Mouse (Mus musculus) intestine, embryonic 15.5 days (tissue): Measurements from ENCODE around the gene Fcgr3. TPM values are rescaled to one million over a fixed set of nuclear protein-coding genes. Genes with fewer than 3 reads are reported as not detected.
"Not testable (repeated sequence)": the region's sequence is repeated elsewhere in the genome, so short reads cannot be mapped to it uniquely, and the experiment has no call there.

Experiments used
- ATAC-seq: fragments of 200-750 bp; cut with Nextera tagmentation; 2 replicates; pipeline ENCODE4 v1.8.0; 2017; ENCODE audit warnings: moderate TSS enrichment, moderate library complexity
- H3K27ac ChIP-seq: fragments of 300-500 bp; sonication (generic); 2 replicates; pipeline ENCODE4 v1.5.1; 2015; ENCODE audit warnings: mild to moderate bottlenecking, inconsistent platforms
- H3K27me3 ChIP-seq: fragments of 300-500 bp; sonication (generic); replicated peaks from 2 replicates; pipeline ENCODE4 v1.6.1; 2015; ENCODE audit warnings: inconsistent platforms
- H3K36me3 ChIP-seq: fragments of 300-500 bp; sonication (generic); 2 replicates; pipeline ENCODE4 v1.6.1; 2015; ENCODE audit warnings: inconsistent platforms
- H3K4me1 ChIP-seq: fragments of 300-500 bp; sonication (generic); replicated peaks from 2 replicates; pipeline ENCODE4 v1.6.1; 2015; ENCODE audit warnings: inconsistent platforms
- H3K4me2 ChIP-seq: fragments of 300-500 bp; sonication (generic); replicated peaks from 2 replicates; pipeline ENCODE4 v1.6.1; 2015; ENCODE audit warnings: mild to moderate bottlenecking, inconsistent platforms
- H3K4me3 ChIP-seq: fragments of 300-500 bp; sonication (generic); replicated peaks from 2 replicates; pipeline ENCODE4 v1.5.1; 2015; ENCODE audit warnings: inconsistent platforms
- H3K9ac ChIP-seq: fragments of 300-500 bp; sonication (generic); 2 replicates; pipeline ENCODE4 v1.6.1; 2015; ENCODE audit warnings: inconsistent platforms
- H3K9me3 ChIP-seq: fragments of 300-500 bp; sonication (generic); 2 replicates; pipeline ENCODE4 v1.6.1; 2016; ENCODE audit warnings: inconsistent platforms
- WGBS: fragments of 180-500 bp; shearing (Covaris S2); methylation state at CpG from one replicate; pipeline ENCODE4 v1.1.7; 2015; 5-methylcytosine and 5-hydroxymethylcytosine counted together
- polyA plus RNA-seq: library from polyadenylated mRNA; unstranded; fragments of >200 nt; fragmentation: Nextera tagmentation; extraction: Ambion mirVana; gene quantifications from 2 replicates; pipeline ENCODE4 v1.2.1, GENCODE M21; 2015

Gene Fcgr3
- polyA plus RNA-seq, 1 experiment from 2014 or later: 14.7 TPM

DNA sequence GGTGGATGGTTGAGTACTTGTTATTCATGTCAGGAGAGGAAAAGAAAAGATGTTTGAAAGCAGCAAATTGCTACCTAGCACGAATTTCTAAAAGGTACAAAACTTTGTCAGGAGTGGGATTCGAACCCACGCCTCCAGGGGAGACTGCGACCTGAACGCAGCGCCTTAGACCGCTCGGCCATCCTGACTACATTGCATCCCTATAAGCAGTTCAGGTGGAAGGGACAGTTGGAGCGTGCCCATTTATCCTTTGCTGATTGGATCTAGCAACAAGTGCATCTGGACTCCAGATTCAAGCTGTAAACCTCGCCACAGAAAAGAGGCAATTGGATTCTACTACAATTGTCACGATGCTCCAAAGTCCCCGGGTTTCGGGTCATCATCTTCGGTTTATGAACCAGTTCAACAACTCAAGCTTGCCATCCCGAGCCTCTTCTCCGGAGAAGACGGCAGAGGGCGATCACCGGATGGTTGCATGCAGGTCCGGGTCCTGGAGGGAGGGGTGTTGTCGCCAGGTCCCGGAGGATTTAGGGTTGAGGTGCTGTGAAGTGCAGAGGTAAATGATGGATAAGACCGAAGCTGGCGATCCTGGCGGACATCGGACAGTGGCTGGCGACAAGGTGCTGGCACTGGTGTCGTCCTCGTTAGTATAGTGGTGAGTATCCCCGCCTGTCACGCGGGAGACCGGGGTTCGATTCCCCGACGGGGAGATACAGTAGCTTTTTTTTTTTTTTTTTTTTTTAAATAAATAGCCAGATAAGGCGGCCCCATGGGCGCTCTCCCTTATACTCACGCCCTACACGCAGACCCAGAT is 37.2 kb upstream of the Fcgr3 start:
- Histone ChIP-seq H3K9me3 (no peaks in the 10 kb centered on the region), H3K4me2 (peak overlapping the region; percentile 79), H3K27ac (peak overlapping the region; percentile 77; the same call in 1 of the 2 replicates), H3K27me3 (no peaks in the 10 kb centered on the region), H3K4me1 (0 out of 2 replicates have a peak, but pooled peaks cover 2% of the 10 kb centered on the region), H3K36me3 (no peaks in the 10 kb centered on the region), H3K4me3 (peak overlapping the region; percentile 68), H3K9ac (peak overlapping the region; percentile 50)
- WGBS: under 1% methylated on average over 40 of the region's 40 CpGs
- ATAC-seq: peak; percentile 86

DNA sequence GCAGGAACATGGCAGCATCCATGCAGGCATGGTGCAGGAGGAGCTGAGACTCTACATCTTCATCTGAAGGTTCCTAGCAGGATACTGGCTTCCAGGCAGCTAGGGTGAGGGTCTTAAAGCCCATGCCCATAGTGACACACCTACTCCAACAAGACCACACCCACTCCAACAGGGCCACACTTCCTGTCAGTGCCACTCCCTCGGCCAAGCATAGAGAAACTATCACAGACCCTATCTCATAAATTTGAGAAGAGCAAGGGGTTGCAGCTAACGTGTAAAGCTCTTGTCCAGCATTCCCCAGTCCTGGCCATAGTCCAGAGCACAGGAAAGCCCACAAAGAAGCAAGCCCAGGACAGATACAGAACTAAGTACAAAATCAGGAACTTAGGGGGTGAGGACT is 36.3 kb upstream of the Fcgr3 start:
- ATAC-seq: no peak
- Histone ChIP-seq H3K4me1 (peaks cover 6% of the 10 kb centered on the region; the same call in 1 of the 2 replicates), H3K4me2 (no peak overlapping the region), H3K4me3 (no peak overlapping the region), H3K27ac (no peak overlapping the region), H3K36me3 (no peaks in the 10 kb centered on the region), H3K9me3 (no peaks in the 10 kb centered on the region), H3K27me3 (no peaks in the 10 kb centered on the region), H3K9ac (no peak overlapping the region)
- WGBS: 45% methylated on average over 2 of the region's 2 CpGs

DNA sequence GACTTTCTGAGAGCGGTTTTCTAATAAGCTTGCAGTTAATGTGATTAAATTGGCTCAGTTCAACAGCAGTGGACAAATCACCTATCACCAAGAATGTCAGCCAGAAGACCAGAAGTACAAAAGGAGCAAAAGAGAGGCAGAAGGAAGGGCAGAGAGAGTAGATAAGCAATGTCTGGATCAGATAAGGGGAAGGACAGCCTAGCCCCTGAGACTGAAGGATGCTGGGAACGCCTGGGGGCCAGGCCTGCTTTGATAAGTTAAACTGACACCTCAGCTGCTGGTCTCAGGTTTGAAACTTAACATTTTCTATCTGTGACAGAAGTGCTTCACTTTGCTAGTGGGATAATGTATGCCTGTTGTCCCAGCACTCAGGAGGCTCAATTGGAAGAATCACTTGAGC is 32.9 kb upstream of the Fcgr3 start:
- Histone ChIP-seq H3K4me3 (no peak overlapping the region), H3K27ac (no peak overlapping the region), H3K27me3 (no peaks in the 10 kb centered on the region), H3K36me3 (no peaks in the 10 kb centered on the region), H3K9me3 (no peaks in the 10 kb centered on the region), H3K4me1 (peaks cover 6% of the 10 kb centered on the region; the same call in 1 of the 2 replicates), H3K4me2 (no peak overlapping the region), H3K9ac (no peak overlapping the region)
- no peak for ATAC-seq
- 43% methylated on average over 2 of the region's 2 CpGs for WGBS

DNA sequence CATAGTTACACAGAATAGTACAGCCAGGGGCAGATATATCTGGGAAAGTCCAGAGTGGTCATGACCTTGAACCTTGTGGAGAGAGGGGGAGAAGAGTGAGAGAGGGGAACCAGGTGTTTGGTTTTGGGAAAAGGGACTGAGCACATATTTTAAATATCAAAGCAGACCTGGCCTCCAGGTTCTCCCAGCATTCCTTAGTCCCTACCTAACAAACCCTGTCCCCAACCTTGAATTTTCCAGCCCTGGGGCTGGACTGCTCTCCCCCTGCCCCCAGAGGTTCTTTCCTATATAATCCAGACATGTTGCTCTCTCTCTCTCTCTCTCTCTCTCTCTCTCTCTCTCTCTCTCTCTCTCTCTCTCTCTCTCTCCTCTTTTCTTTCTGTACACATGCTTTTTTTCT is 32.4 kb upstream of the Fcgr3 start:
- ATAC-seq: no peak
- H3K27ac ChIP-seq: no peak overlapping the region
- no peaks in the 10 kb centered on the region for H3K36me3 ChIP-seq

DNA sequence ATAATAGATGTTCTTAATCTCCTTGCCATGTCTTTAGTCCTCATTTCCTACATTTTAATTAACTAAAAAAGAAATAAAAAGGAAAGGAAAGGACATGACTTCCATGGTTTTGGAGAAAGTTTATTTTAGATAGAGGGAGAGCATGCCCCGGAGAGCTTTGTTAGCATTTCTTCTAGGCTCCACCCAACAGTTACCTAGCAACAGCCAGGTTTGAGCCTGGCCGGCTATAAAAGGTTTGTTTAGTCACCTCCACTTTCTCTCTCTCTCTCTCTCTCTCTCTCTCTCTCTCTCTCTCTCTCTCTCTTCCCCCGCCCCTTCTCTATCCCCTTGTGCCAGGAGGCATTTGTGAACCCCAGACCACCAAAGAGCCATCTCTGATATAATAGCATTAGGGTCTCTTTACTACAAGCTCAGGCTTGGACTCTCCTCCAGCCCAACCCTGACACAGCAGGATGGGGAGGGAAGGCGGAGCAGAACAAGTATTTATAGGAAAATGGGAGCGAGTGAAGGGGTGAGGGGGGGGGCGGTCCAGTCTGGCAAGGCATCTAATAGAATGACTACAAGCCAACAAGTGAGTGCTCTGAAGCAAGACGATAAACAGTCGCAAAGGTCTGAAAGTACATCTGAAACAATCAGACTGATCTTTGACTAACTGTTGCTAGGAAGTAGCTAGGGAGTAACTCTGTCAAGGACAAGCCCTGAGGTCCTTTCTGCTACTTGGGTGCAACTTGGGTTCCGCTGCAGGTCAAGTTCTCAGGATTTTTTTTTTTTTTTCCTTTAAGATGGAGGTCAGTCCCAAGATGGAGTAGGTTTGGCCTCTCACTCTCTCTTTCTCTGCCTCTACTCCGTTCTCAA is 31.6 kb upstream of the Fcgr3 start:
- no peaks in the 10 kb centered on the region for H3K27me3 ChIP-seq
- no peaks in the 10 kb centered on the region for H3K36me3 ChIP-seq
- H3K9ac ChIP-seq: no peak overlapping the region
- H3K4me3 ChIP-seq: no peak overlapping the region
- H3K4me2 ChIP-seq: peak overlapping the region; percentile 33; the same call in 1 of the 2 replicates
- no peaks in the 10 kb centered on the region for H3K9me3 ChIP-seq
- ATAC-seq: peak; percentile 80
- no peak overlapping the region for H3K27ac ChIP-seq
- WGBS: 22% methylated on average over 10 of the region's 10 CpGs
- H3K4me1 ChIP-seq: peaks cover 6% of the 10 kb centered on the region; the same call in 1 of the 2 replicates

More for the DNA sequence above, 32.4 kb upstream of the Fcgr3 start:
- Histone ChIP-seq H3K9me3 (no peaks in the 10 kb centered on the region), H3K4me1 (peaks cover 6% of the 10 kb centered on the region; the same call in 1 of the 2 replicates), H3K4me3 (no peak overlapping the region), H3K27me3 (no peaks in the 10 kb centered on the region), H3K9ac (no peak overlapping the region), H3K4me2 (no peak overlapping the region)

DNA sequence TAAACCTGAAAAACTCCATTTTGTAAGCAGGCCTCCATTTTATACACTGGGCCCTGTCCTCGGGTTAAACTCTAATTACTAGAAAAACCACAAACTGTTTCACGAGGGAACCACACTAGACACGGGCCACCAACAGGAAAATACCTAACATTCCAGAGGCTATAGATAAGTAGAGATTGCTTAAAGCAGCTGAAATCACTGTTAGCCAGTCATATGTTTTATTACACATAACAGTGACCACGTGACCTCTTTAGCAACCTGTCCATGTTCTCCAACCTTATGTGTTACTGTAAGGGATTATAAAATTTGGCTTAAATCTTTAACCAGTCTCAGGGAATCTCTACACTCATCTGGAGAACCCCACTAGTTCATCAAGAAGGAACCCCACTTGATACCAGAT is 29.7 kb upstream of the Fcgr3 start:
- Histone ChIP-seq H3K4me2 (no peak overlapping the region), H3K9ac (no peak overlapping the region), H3K36me3 (no peaks in the 10 kb centered on the region), H3K27me3 (no peaks in the 10 kb centered on the region), H3K4me1 (peaks cover 4% of the 10 kb centered on the region; the same call in 1 of the 2 replicates), H3K9me3 (no peaks in the 10 kb centered on the region), H3K27ac (no peak overlapping the region), H3K4me3 (no peak overlapping the region)
- 60% methylated on average over 4 of the region's 4 CpGs for WGBS
- no peak for ATAC-seq

DNA sequence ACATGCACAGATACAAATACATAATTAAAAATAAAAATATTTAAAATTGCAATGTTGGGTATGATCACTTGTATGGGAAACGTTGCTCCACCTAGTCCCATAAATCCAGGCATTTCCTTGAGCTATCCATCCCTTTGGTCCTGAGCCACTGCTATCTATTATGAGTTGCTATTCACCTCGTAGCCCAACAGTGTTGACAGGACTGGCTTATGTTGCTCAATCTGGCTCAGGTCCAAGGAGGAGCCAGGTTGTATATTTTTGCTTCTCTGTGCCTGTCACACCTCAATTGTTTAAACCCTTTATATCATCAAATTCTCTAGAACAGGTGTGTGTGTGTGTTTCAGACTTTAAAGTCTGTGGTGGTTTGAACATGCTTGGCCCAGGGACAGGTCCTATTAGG is 26.0 kb upstream of the Fcgr3 start:
- H3K9ac ChIP-seq: no peak overlapping the region
- no peaks in the 10 kb centered on the region for H3K9me3 ChIP-seq
- ATAC-seq: no peak
- no peaks in the 10 kb centered on the region for H3K36me3 ChIP-seq
- 53% methylated on average over 2 of the region's 2 CpGs for WGBS
- no peak overlapping the region for H3K4me2 ChIP-seq
- no peak overlapping the region for H3K4me3 ChIP-seq
- no peak overlapping the region for H3K27ac ChIP-seq
- H3K27me3 ChIP-seq: peaks cover 5% of the 10 kb centered on the region
- no peaks in the 10 kb centered on the region for H3K4me1 ChIP-seq

DNA sequence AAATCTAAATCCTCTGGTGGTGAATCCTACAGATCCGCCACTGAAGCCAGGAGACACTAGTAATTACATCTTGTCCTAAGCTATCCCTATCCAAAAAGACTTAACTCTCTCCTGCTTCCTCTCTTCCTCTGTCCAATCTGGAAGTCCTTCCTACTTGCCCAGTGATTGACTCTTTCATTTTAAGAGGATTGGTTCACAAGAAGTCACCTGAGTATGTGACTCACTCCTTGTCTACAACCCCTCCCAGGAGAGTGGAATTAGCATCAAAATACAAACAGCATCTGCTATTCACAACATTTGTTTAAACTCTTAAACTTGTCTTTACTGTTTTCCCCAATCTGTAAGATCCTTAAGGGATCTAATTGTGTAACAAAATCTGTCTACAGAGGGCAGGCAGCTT is 25.2 kb upstream of the Fcgr3 start:
- no peak overlapping the region for H3K27ac ChIP-seq
- no peaks in the 10 kb centered on the region for H3K9me3 ChIP-seq
- H3K36me3 ChIP-seq: no peaks in the 10 kb centered on the region
- H3K27me3 ChIP-seq: peaks cover 7% of the 10 kb centered on the region
- H3K9ac ChIP-seq: no peak overlapping the region
- WGBS: 91% methylated on average over 1 of the region's 1 CpGs
- no peaks in the 10 kb centered on the region for H3K4me1 ChIP-seq
- no peak overlapping the region for H3K4me2 ChIP-seq
- no peak for ATAC-seq
- no peak overlapping the region for H3K4me3 ChIP-seq

DNA sequence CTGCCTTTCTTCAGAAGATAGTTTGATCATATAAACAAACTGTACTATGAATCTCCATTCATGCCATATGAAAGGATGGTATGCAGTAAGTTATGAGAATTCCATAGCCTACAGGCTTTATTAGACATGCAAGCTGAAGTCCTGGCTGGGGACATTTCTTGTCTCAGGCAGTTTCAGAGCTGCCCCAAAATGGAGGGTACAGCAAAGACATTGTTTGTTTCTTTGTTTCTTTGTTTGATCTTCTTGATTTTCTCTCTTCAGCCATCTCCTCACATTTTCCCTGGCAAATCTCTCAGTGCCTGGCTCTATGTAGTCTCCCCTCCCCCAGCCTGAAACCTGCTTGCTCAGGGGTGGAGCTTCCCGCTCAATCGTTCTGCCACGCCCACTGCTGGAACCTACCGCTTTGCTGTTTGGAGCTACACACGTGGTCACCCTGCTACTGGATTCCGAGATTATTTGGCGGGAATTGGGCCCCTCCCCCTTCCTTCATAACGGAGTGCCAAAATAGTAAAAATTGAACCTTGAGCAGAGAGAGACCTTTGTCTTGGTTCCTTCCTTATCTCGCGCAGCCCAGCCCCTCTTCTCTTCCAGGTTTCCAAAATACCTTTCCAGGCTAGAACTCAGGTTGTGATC is 23.6 kb upstream of the Fcgr3 start:
- H3K27ac ChIP-seq, H3K9me3 ChIP-seq, ATAC-seq, H3K27me3 ChIP-seq, H3K36me3 ChIP-seq, H3K9ac ChIP-seq, H3K4me1 ChIP-seq, H3K4me3 ChIP-seq: not testable (repeated sequence)
- 3% methylated on average over 10 of the region's 10 CpGs for WGBS
- H3K4me2 ChIP-seq: peak overlapping the region; percentile 43

DNA sequence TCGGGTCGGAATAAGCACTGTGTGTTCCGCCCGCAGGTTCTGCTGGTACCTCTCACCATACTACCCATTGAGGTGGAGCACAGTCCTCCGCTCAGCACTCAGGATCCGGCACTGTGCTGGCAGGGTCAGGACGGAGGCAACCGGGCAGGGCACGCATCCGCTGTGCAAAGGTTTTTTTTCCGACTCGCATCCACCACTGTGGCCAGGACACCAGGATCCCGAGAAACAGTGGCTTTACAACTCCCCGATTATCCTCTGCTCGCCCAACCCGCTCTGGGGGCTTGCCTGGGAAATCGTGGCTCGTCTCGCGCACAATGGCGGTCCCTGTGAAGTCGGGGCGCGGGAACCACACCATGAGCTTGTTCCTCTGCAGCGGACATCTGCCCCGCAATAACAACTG is 21.0 kb upstream of the Fcgr3 start:
- Histone ChIP-seq H3K27ac (no peak overlapping the region), H3K4me1 (no peaks in the 10 kb centered on the region), H3K4me3 (peak overlapping the region; percentile 45), H3K9ac (no peak overlapping the region), H3K4me2 (peak overlapping the region; percentile 80), H3K27me3 (peaks cover 14% of the 10 kb centered on the region), H3K36me3 (no peaks in the 10 kb centered on the region), H3K9me3 (no peaks in the 10 kb centered on the region)
- no peak for ATAC-seq
- under 1% methylated on average over 26 of the region's 26 CpGs for whole genome bisulfite sequencing

DNA sequence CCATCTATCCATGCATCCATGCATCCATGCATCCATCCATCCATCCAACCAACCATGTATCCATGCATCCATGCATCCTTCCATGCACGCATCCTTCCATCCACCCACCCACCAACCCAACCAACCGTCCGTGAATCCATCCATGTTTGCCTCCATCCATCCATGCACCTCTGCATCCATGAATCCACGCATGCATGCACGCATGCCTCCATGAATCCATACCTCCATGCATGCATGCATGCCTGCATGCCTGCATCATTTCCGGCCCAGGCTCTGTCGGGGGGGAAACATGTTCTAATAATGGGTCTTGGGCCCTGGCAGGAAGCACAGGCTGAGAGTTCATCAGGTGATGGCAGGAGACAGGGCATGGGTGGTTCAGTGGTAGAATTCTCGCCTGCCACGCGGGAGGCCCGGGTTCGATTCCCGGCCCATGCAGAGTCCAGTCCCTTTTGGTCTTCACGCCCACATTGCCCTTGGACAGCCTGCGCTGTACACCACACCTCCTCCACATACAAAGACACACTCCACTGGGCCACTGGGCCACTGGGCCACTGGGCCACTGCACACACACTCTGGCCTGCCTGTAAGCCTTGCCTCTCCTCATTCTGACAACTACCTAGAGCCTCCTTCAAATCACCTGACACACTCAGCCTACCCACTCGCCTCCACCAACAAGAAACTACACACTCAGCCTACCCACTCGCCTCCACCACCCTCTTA is 16.9 kb upstream of the Fcgr3 start:
- WGBS: 37% methylated on average over 11 of the region's 17 CpGs
- not testable (repeated sequence) for H3K36me3 ChIP-seq, H3K4me2 ChIP-seq, H3K27ac ChIP-seq, H3K4me1 ChIP-seq, H3K9me3 ChIP-seq, H3K9ac ChIP-seq, H3K4me3 ChIP-seq
- peaks cover 18% of the 10 kb centered on the region for H3K27me3 ChIP-seq
- peak; percentile 39 for ATAC-seq

DNA sequence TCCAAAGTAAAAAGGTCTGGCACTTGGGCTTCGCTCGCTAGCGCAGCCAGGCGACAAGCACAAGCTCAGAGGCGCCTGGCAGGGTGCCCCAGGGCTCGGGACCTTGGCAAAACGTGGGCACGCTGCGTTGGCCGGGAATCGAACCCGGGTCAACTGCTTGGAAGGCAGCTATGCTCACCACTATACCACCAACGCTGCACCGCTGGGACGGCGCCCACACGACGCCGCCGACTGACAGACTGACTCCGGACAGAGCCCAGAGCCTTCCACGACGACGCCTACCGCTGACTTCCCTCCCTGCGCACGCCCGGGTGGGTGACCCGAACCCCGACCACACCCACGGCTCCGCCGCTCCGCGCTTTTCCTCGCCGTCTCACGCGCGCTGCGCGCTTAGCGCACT is 15.1 kb upstream of the Fcgr3 start:
- no CpG with 5 or more reads among the region's 43 CpGs for WGBS
- not testable (repeated sequence) for H3K4me3 ChIP-seq, H3K9ac ChIP-seq, H3K36me3 ChIP-seq, H3K4me2 ChIP-seq, H3K27ac ChIP-seq, H3K4me1 ChIP-seq, H3K9me3 ChIP-seq
- ATAC-seq: peak; percentile 69
- peaks cover 11% of the 10 kb centered on the region for H3K27me3 ChIP-seq
